Mouse (Mus musculus) embryonic facial prominence, embryonic 12.5 days (tissue): ENCODE measurements around the gene Il13ra1. TPM values are rescaled to one million over a fixed set of nuclear protein-coding genes. Genes with fewer than 3 reads are reported as not detected.

Source experiments
- ATAC-seq: fragments of 200-750 bp; cut with Nextera tagmentation; 2 replicates; pipeline ENCODE4 v1.8.0; 2017; ENCODE audit not compliant: insufficient number of reproducible peaks, insufficient read depth, low FRiP score, low TSS enrichment
- H3K27ac ChIP-seq: fragments of 300-500 bp; sonication (generic); 2 replicates; pipeline ENCODE4 v1.5.1; 2016; ENCODE audit warnings: mild to moderate bottlenecking
- H3K27me3 ChIP-seq: fragments of 300-500 bp; sonication (generic); 2 replicates; pipeline ENCODE4 v1.6.1; 2016; ENCODE audit warnings: mild to moderate bottlenecking, moderate library complexity
- H3K36me3 ChIP-seq: fragments of 300-500 bp; sonication (generic); 2 replicates; pipeline ENCODE4 v1.6.1; 2016; ENCODE audit warnings: mild to moderate bottlenecking
- H3K4me1 ChIP-seq: fragments of 300-500 bp; sonication (generic); 2 replicates; pipeline ENCODE4 v1.6.1; 2016
- H3K4me2 ChIP-seq: fragments of 300-500 bp; sonication (generic); replicated peaks from 2 replicates; pipeline ENCODE4 v1.6.1; 2016; ENCODE audit warnings: mild to moderate bottlenecking, moderate library complexity
- H3K4me3 ChIP-seq: fragments of 300-500 bp; sonication (generic); 2 replicates; pipeline ENCODE4 v1.5.1; 2016; ENCODE audit warnings: mild to moderate bottlenecking
- H3K9ac ChIP-seq: fragments of 300-500 bp; sonication (generic); 2 replicates; pipeline ENCODE4 v1.6.1; 2016; ENCODE audit warnings: mild to moderate bottlenecking, moderate library complexity
- H3K9me3 ChIP-seq: fragments of 300-500 bp; sonication (generic); 2 replicates; pipeline ENCODE4 v1.6.1; 2016; ENCODE audit warnings: mild to moderate bottlenecking, moderate library complexity
- WGBS: fragments of 180-500 bp; shearing (Covaris S2); methylation state at CpG from one replicate; pipeline ENCODE4 v1.1.7; 2016; 5-methylcytosine and 5-hydroxymethylcytosine counted together
- polyA plus RNA-seq: library from polyadenylated mRNA; unstranded; fragments of >200 nt; fragmentation: Nextera tagmentation; extraction: Ambion mirVana; gene quantifications from 2 replicates; pipeline ENCODE4 v1.2.1, GENCODE M21; 2016

Gene Il13ra1
- polyA plus RNA-seq, 1 experiment from 2014 or later: 9.0 TPM

- H3K4me2 ChIP-seq: no peak overlapping the region
- no peak overlapping the region for H3K9ac ChIP-seq
- 80% methylated on average over 2 of the region's 2 CpGs for WGBS
- H3K4me3 ChIP-seq: no peak overlapping the region
- no peaks in the 10 kb centered on the region for H3K4me1 ChIP-seq
- ATAC-seq: no peak
- no peak overlapping the region for H3K27ac ChIP-seq
- H3K9me3 ChIP-seq: no peaks in the 10 kb centered on the region
- H3K36me3 ChIP-seq: no peaks in the 10 kb centered on the region
- H3K27me3 ChIP-seq: no peaks in the 10 kb centered on the region
Observed at GRCm38 (mm10) chrX:36209554-36209953, 97.6 kb downstream of the Il13ra1 start.

GRCm38 (mm10) chrX:36211216-36211615 is 99.3 kb downstream of the Il13ra1 start:
- Histone ChIP-seq H3K4me1 (no peaks in the 10 kb centered on the region), H3K36me3 (no peaks in the 10 kb centered on the region), H3K4me3 (no peak overlapping the region), H3K27me3 (no peaks in the 10 kb centered on the region), H3K4me2 (no peak overlapping the region), H3K9ac (no peak overlapping the region), H3K27ac (no peak overlapping the region), H3K9me3 (no peaks in the 10 kb centered on the region)
- no peak for ATAC-seq
- 69% methylated on average over 3 of the region's 3 CpGs for WGBS

Other genes with a start within 250 kb of the Il13ra1 start
- gene Dock11, start 223.3 kb upstream of the Il13ra1 start, polyA plus RNA-seq: 19.8 and 20.2 TPM in 2 replicates
- 18.0 and 19.6 TPM in 2 replicates for gene Zcchc12, start 83.8 kb downstream of the Il13ra1 start, polyA plus RNA-seq
- gene Lonrf3, start 216.2 kb downstream of the Il13ra1 start, polyA plus RNA-seq: 0.50 and 0.59 TPM in 2 replicates